Mouse (Mus musculus) E14TG2a.4 (cell line): ENCODE results near the gene Slc39a3.

ENCODE experiments used
- CTCF ChIP-seq: conservative IDR thresholded peaks from 2 replicates; pipeline ENCODE4 v1.5.1; 2014; ENCODE audit warnings: low read length
- NANOG ChIP-seq: IDR thresholded peaks from 2 replicates; pipeline ENCODE4 v1.6.1; 2014; ENCODE audit warnings: borderline replicate concordance, low read length, mixed read lengths
- POU5F1 ChIP-seq: IDR thresholded peaks from 2 replicates; pipeline ENCODE4 v1.6.1; 2014; ENCODE audit warnings: low read length, borderline replicate concordance

DNA sequence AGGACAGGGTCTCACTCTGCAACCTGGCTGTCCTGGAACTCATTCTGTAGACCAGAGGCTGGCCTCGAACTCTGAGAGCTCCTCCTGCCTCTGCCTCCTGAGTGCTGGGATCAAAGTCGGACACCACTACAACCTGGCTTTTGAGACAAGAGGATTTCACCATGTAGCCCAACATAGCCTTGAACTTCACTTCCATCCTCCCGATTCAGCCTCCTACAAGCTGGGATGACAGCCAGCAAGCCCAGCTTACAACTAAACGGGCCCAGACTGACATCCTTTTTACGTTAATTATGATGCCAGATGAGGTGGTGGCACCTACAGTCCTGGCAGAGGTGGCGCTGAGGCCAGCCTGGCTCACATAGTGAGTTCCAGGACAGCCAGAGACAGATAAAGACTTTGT is 21.7 kb upstream of the Slc39a3 start:
- no peak for TF ChIP-seq CTCF
- no peak for TF ChIP-seq POU5F1
- TF ChIP-seq NANOG = no peak
